Mouse (Mus musculus) heart, adult 2 months (tissue): ENCODE data around the gene Lrrc32.

Experiments
- CTCF ChIP-seq: fragments of 200-600 bp; IDR thresholded peaks from 2 replicates; pipeline ENCODE4 v1.8.1; 2022; ENCODE audit warnings: antibody characterized with exemption, mild to moderate bottlenecking, moderate library complexity
- EP300 ChIP-seq: fragments of 200-500 bp; IDR thresholded peaks from 2 replicates; pipeline ENCODE4 v1.6.1; 2011; ENCODE audit warnings: low read depth, low read length, control low read depth; ENCODE audit not compliant: insufficient read depth

GRCm38 (mm10) chr7:98493307-98493706 is 4.2 kb downstream of the Lrrc32 start:
- TF ChIP-seq CTCF (no peak), EP300 (no peak)
